8 mouse cellular contexts compared by ENCODE assay signal in the genomic region with DNA sequence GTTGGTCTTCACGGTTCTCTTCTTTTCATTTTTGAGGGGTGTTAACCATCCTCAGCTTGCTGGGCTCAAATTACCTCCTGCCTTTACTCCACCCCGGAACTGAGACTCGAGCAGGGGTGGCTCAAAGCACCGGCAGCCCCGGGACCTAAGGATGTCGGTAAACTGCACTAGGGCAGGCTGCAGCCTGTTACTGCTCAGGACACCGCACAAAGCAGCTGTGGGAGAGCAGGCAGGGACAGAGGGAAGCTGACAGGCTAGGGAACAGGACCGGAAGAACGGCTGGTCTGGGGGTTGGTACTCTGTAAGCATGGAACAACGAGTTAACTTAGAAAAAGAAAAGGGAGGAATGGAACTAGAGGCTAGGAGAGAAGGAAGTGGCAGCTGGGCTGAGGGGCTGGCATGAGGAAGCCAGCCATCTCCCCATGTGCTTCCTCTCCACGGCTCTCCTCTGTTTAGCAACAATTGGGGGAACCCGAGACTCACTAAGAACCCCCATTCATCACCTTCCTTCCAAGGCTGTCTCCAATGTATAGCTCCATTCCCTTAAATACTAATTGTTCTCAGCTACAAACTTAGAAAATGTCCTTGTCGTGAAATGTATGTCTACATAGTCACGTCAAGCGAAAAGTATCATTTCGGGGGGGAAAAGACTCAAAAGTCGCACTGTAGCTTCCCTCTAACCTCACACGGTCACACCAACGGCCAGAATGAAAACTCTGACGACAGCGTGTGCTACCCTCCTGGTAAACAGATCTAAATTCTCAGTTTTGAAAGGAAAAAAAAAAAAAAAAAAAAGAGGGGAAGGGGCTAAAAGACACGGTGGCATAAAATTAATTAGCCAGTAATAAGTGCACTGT. TPM values are rescaled to one million over a fixed set of nuclear protein-coding genes. Genes with fewer than 3 reads are reported as not detected.
DNase-seq lines count a peak whose midpoint lies in the region; ATAC-seq and TF ChIP-seq lines count a peak whose summit lies in the region.

No protein-coding gene starts in this region.

- H3K9me3 ChIP-seq in embryonic facial prominence, embryonic 13.5 days, result no peaks in the 10 kb centered on the region
- no peaks in the 10 kb centered on the region for H3K9me3 ChIP-seq in intestine, postnatal 0 days (ENCODE audit: control insufficient read depth)

- TF ChIP-seq POLR2A in kidney, adult 2 months (IDR thresholded peaks at IDR 0.05; ENCODE audit: low read depth, low read length), result no peak

- no peak overlapping the region for H3K27ac ChIP-seq in kidney, adult 2 months (ENCODE audit: insufficient read depth, low read depth, low read length)
- H3K27ac ChIP-seq in embryonic facial prominence, embryonic 13.5 days, result peak overlapping the region; percentile 44; the same call in 1 of the 2 replicates
- no peak overlapping the region for H3K27ac ChIP-seq in intestine, postnatal 0 days (ENCODE audit: low read depth, low read length)

- H3K27me3 ChIP-seq in kidney, adult 2 months (replicated peaks; ENCODE audit: control insufficient read depth, insufficient read depth, low read length), result no peaks in the 10 kb centered on the region
- H3K27me3 ChIP-seq in embryonic facial prominence, embryonic 13.5 days, result no peaks in the 10 kb centered on the region
- H3K27me3 ChIP-seq in intestine, postnatal 0 days (replicated peaks; ENCODE audit: control insufficient read depth, insufficient read depth, low read length), result no peaks in the 10 kb centered on the region

- no peak for ATAC-seq in embryonic facial prominence, embryonic 13.5 days (ENCODE audit: insufficient number of reproducible peaks, insufficient read depth, low FRiP score, low TSS enrichment, low read depth)
- no peak for ATAC-seq in intestine, postnatal 0 days

- H3K4me1 ChIP-seq in kidney, adult 2 months (ENCODE audit: control insufficient read depth, insufficient read depth, low read length), result no peaks in the 10 kb centered on the region; the same call in 1 of the 2 replicates
- H3K4me1 ChIP-seq in embryonic facial prominence, embryonic 13.5 days, result peaks cover 7% of the 10 kb centered on the region; the same call in 1 of the 2 replicates
- no peaks in the 10 kb centered on the region for H3K4me1 ChIP-seq in intestine, postnatal 0 days (replicated peaks; ENCODE audit: control insufficient read depth, insufficient read depth, low read length)

- DNase-seq in kidney, adult 2 months, result no peak
- no peak for DNase-seq in kidney, adult 18-20 months
- DNase-seq in natural killer cell, adult 2 months (ENCODE audit: low spot score in 2 of 2), result peak; percentile 56 to 79
- no peak for DNase-seq in yolk sac, embryonic 10.5 days (ENCODE audit: low spot score)
- no peak for DNase-seq in cerebellum, postnatal 14 days
- no peak for DNase-seq in kidney, postnatal 36 days

- peak overlapping the region; percentile 54 for H3K9ac ChIP-seq in embryonic facial prominence, embryonic 13.5 days
- H3K9ac ChIP-seq in intestine, postnatal 0 days (ENCODE audit: low read depth, low read length), result no peak overlapping the region

- H3K36me3 ChIP-seq in kidney, adult 2 months (ENCODE audit: control insufficient read depth, insufficient read depth, low read length), result no peaks in the 10 kb centered on the region
- H3K36me3 ChIP-seq in embryonic facial prominence, embryonic 13.5 days, result no peaks in the 10 kb centered on the region
- 0 out of 2 replicates have a peak, but pooled peaks cover 5% of the 10 kb centered on the region for H3K36me3 ChIP-seq in intestine, postnatal 0 days (ENCODE audit: control insufficient read depth, insufficient read depth)

- no peak for TF ChIP-seq CTCF in kidney, adult 2 months (conservative IDR thresholded peaks at IDR 0.05; ENCODE audit: insufficient read depth, insufficient read length, low read depth, low read length)
- no peak for TF ChIP-seq CTCF in intestine, postnatal 0 days (IDR thresholded peaks at IDR 0.05; ENCODE audit: low read depth)

- 18% methylated on average over 22 of the region's 22 CpGs for WGBS in kidney, adult 2 months
- WGBS in embryonic facial prominence, embryonic 13.5 days, result 32% methylated on average over 22 of the region's 22 CpGs
- 39% methylated on average over 22 of the region's 22 CpGs for WGBS in intestine, postnatal 0 days

- H3K4me2 ChIP-seq in embryonic facial prominence, embryonic 13.5 days, result peak overlapping the region; percentile 61
- peak overlapping the region; percentile 40 for H3K4me2 ChIP-seq in intestine, postnatal 0 days (replicated peaks; ENCODE audit: low read depth)

- H3K4me3 ChIP-seq in kidney, adult 2 months (ENCODE audit: insufficient read depth, low read depth, low read length), result peak overlapping the region; percentile 12; the same call in 1 of the 2 replicates
- peak overlapping the region; percentile 32 for H3K4me3 ChIP-seq in embryonic facial prominence, embryonic 13.5 days
- no peak overlapping the region for H3K4me3 ChIP-seq in intestine, postnatal 0 days (ENCODE audit: low read depth, low read length)

RNA-seq across cellular contexts. Expression of gene Azi2, which starts 42.5 kb away (rescaled TPM):
- 24.0 and 26.2 TPM in 2 replicates for polyA plus RNA-seq in kidney, adult 2 months (2012; rRNA removed)
- polyA plus RNA-seq in embryonic facial prominence, embryonic 13.5 days (2015; fragmentation: Nextera tagmentation; extraction: Ambion mirVana), result 73.0 and 77.0 TPM in 2 replicates
- 72.0 and 74.5 TPM in 2 replicates for polyA plus RNA-seq in intestine, postnatal 0 days (2015; fragmentation: Nextera tagmentation; extraction: Ambion mirVana)

Comparison
In these comparisons a context has a peak if more than half of its experiments do, and no peak if none do; other contexts are left out.
1. DNase-seq: peak in natural killer cell, adult 2 months (2 of 2); none in kidney, adult 2 months (single experiment), kidney, adult 18-20 months (single experiment), yolk sac, embryonic 10.5 days (single experiment), cerebellum, postnatal 14 days (0 of 2) and kidney, postnatal 36 days (0 of 2).